Mouse (Mus musculus) ES-Bruce4 (cell line): ENCODE measurements around the gene Nudt14. TPM values are rescaled to one million over a fixed set of nuclear protein-coding genes. Genes with fewer than 3 reads are reported as not detected.

Source experiments
- H3K27ac ChIP-seq: 2 replicates; pipeline ENCODE4 v1.5.1; 2012; ENCODE audit warnings: low read length, inconsistent platforms; ENCODE audit not compliant: insufficient read depth
- H3K27me3 ChIP-seq: 2 replicates; pipeline ENCODE4 v1.6.1; 2012; ENCODE audit warnings: mild to moderate bottlenecking, low read length, inconsistent platforms; ENCODE audit not compliant: control insufficient read depth, poor library complexity, insufficient read depth, severe bottlenecking
- H3K36me3 ChIP-seq: 2 replicates; pipeline ENCODE4 v1.6.1; 2012; ENCODE audit warnings: inconsistent platforms, mild to moderate bottlenecking, low read length, moderate library complexity; ENCODE audit not compliant: control insufficient read depth, poor library complexity, insufficient read depth, severe bottlenecking
- H3K4me1 ChIP-seq: one replicate; pipeline ENCODE4 v1.8.1; 2011; ENCODE audit warnings: low read length; ENCODE audit not compliant: control insufficient read depth, insufficient read depth
- H3K4me3 ChIP-seq: 2 replicates; pipeline ENCODE4 v1.5.1; 2011; ENCODE audit warnings: low read depth, mild to moderate bottlenecking, low read length
- H3K9ac ChIP-seq: 2 replicates; pipeline ENCODE4 v1.6.1; 2012; ENCODE audit warnings: low read depth, mild to moderate bottlenecking, inconsistent platforms; ENCODE audit not compliant: poor library complexity, severe bottlenecking
- H3K9me3 ChIP-seq: replicated peaks from 2 replicates; pipeline ENCODE4 v1.6.1; 2012; ENCODE audit warnings: mild to moderate bottlenecking, low read length, inconsistent platforms; ENCODE audit not compliant: control insufficient read depth, poor library complexity, insufficient read depth, severe bottlenecking
- CTCF ChIP-seq: IDR thresholded peaks from one replicate; pipeline ENCODE4 v1.8.1; 2011; ENCODE audit warnings: low read depth, low read length
- EP300 ChIP-seq: IDR thresholded peaks from 2 replicates; pipeline ENCODE4 v1.6.1; 2011; ENCODE audit warnings: low read depth, low read length; ENCODE audit not compliant: insufficient read depth
- POLR2A ChIP-seq: IDR thresholded peaks from one replicate; pipeline ENCODE4 v1.8.1; 2011; ENCODE audit warnings: low read length; ENCODE audit not compliant: insufficient read depth
- polyA plus RNA-seq: library from polyadenylated mRNA; stranded (reverse); fragments of >200 nt; gene quantifications from 2 replicates; pipeline ENCODE4 v1.2.4, GENCODE M21; 2011; ENCODE audit warnings: low read depth; ENCODE audit not compliant: missing spikeins, insufficient read depth, insufficient read length

The Nudt14 gene
- polyA plus RNA-seq, 1 experiment: 48.8 TPM

GRCm38 (mm10) chr12:112961872-112962271 lies 19.9 kb upstream of the Nudt14 start:
- Histone ChIP-seq H3K9me3 (no peaks in the 10 kb centered on the region), H3K27me3 (no peaks in the 10 kb centered on the region), H3K4me3 (no peak overlapping the region), H3K36me3 (peaks cover 10% of the 10 kb centered on the region; the same call in 1 of the 2 replicates), H3K27ac (no peak overlapping the region), H3K9ac (no peak overlapping the region), H3K4me1 (no peaks in the 10 kb centered on the region)
- TF ChIP-seq CTCF (no peak), EP300 (no peak), POLR2A (no peak)

DNA sequence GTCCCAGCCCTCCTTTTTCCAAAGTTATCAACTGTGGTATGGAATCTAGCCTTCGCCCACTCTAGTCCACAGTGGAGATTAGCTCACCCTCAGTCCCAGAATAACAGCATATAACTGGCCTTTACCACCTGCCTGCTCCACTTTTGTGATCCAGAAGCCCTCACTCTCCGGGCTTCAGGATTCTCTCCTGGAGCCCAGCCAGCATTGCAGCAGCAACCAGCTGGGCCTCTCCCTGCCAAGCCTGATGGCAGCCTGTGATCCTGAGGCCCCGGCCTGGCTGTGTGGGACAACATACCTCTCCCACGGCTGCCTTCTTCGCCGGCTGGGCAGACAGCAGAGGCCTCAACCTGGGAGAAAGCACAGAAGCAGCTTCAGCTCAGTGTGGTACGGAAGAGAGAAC lies 19.5 kb upstream of the Nudt14 start:
- H3K9me3 ChIP-seq: no peaks in the 10 kb centered on the region

GRCm38 (mm10) chr12:112959421-112959820 lies 17.5 kb upstream of the Nudt14 start:
- H3K27me3 ChIP-seq: no peaks in the 10 kb centered on the region
- no peak overlapping the region for H3K27ac ChIP-seq
- no peaks in the 10 kb centered on the region for H3K9me3 ChIP-seq
- TF ChIP-seq POLR2A: no peak
- no peak for TF ChIP-seq CTCF
- peaks cover 4% of the 10 kb centered on the region; the same call in 1 of the 2 replicates for H3K36me3 ChIP-seq
- no peak overlapping the region for H3K4me3 ChIP-seq
- no peak overlapping the region for H3K9ac ChIP-seq
- H3K4me1 ChIP-seq: no peaks in the 10 kb centered on the region

More for the DNA sequence above, 19.5 kb upstream of the Nudt14 start:
- H3K27ac ChIP-seq: no peak overlapping the region
- H3K4me3 ChIP-seq: no peak overlapping the region
- H3K27me3 ChIP-seq: no peaks in the 10 kb centered on the region
- TF ChIP-seq EP300: no peak
- TF ChIP-seq POLR2A: no peak
- TF ChIP-seq CTCF: no peak
- H3K4me1 ChIP-seq: no peaks in the 10 kb centered on the region
- H3K9ac ChIP-seq: no peak overlapping the region
- peaks cover 10% of the 10 kb centered on the region; the same call in 1 of the 2 replicates for H3K36me3 ChIP-seq

DNA sequence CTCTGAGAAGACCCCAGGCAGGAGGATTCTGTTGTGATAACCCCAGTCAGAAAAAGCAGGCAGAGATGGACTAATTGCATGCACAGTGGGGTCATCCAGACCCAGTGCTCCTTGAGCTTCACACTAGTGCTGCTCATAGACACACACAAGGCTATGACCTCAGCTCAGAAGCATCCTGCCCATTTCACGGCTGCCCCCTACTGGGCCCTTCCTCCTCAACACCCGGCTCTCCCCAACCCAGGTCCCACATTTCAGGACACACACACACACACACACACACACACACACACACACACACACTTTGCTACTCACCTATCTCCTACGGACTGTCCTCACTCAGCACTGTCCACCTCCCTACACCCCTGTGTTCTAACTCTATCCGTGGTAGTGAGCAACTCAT lies 16.4 kb upstream of the Nudt14 start:
- no peaks in the 10 kb centered on the region for H3K4me1 ChIP-seq
- H3K27me3 ChIP-seq: no peaks in the 10 kb centered on the region
- no peaks in the 10 kb centered on the region for H3K9me3 ChIP-seq
- H3K36me3 ChIP-seq: no peaks in the 10 kb centered on the region; the same call in 1 of the 2 replicates
- H3K27ac ChIP-seq: no peak overlapping the region
- H3K9ac ChIP-seq: no peak overlapping the region
- no peak overlapping the region for H3K4me3 ChIP-seq
- TF ChIP-seq POLR2A (no peak), CTCF (peak; percentile 64)

DNA sequence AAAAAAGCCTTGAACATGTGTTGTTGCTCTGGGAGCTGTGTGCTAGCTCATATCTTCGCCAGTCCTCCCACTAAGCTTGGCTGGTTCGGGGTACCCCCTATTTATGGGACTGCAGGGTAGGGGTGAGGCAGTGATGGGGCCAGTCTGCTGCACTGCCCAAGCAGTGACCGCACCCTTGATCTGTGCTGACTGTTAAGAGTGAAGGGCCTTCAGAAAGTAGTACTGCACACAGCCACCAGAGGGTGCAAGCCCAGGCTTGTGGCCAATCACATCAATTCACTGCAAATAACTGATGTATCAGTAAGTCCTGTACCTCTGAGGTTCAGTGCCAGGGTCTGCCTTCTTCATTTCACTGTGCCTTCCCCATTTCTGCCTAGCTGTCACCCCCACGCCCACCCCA lies 13.9 kb upstream of the Nudt14 start:
- Histone ChIP-seq H3K9me3 (no peaks in the 10 kb centered on the region), H3K4me3 (no peak overlapping the region), H3K27ac (no peak overlapping the region), H3K36me3 (no peaks in the 10 kb centered on the region), H3K27me3 (no peaks in the 10 kb centered on the region), H3K4me1 (no peaks in the 10 kb centered on the region), H3K9ac (no peak overlapping the region)
- TF ChIP-seq POLR2A: no peak
- TF ChIP-seq CTCF: peak; percentile 91

DNA sequence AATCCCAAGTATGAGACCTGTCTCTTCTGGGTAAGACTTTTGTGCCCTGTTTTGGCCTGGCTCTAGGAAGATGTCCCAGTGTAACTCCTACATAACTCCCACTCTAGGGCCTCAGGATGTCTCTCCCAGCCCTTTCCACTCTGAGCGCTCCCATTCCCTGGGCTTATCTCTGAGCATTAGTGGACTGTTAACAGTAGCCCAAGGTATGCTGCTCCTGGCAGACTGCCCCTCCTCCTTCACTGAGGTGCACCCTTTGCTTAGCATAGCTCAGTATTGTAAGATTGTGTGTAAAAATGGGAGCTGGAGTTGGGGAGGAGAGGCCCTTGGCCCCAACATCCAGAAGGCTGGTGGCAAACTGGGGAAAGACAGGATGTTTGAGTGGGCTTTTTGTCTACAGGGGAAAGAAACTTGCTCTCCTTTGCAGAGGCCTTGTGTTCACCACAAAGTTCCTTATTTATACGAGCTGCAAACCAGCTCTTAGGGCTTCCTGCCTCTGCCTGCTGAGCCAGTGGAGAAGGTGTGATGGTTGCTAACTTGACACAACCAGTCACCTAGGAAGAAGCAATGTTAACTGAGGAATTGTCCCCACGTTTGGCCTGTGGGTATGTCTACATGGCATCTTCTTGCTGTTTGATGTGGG lies 11.1 kb upstream of the Nudt14 start:
- H3K9me3 ChIP-seq: no peaks in the 10 kb centered on the region
- H3K27me3 ChIP-seq: no peaks in the 10 kb centered on the region
- TF ChIP-seq EP300 (no peak), CTCF (no peak), POLR2A (no peak)
- no peak overlapping the region for H3K4me3 ChIP-seq
- no peaks in the 10 kb centered on the region for H3K36me3 ChIP-seq
- no peaks in the 10 kb centered on the region for H3K4me1 ChIP-seq
- no peak overlapping the region for H3K9ac ChIP-seq
- no peak overlapping the region for H3K27ac ChIP-seq
